Mouse (Mus musculus): ENCODE data around the gene Tnpo3.

The Tnpo3 gene

DNA sequence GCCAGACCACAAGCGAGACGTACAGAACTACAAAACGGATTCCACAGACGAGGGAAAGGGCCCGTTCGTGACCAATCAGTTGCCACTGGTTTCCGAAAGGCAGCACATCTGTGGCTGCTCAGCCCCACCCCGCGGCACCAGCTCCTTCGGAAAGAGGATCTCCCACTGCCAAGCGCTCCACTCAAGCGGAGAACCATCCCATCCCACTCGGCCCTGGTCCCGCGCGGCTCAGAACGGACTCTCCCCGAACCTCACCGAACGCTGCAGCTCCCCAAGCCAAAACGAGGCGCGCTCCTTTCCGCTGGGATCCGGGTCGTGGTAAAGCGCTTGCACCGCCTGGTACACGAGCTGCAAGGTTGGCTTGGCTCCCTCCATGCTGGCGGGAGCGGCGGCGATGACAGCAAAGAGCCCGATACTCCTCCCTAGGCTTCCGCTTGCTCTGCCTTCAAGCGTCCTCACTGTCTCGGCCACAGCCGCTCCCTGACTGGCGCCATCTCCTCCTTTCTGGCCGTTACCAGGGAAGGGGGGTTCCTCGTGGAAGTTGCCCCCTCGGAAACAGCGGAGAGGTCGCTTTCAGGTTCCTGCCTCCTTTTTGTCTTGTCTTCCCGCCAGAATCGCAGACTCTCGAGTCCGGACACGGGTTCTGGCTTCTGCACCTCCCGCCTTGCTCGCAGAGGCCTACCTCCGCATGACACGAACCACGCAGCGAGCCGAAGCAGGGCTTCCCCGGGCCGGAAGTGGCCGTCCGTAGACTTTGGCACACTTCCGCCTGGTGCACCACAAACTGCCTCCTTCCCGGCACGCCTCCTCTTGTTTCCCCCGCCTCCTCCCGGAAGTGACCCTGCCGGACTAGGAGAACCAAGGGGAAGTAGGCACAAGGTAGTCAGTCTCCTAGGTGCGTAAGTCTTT, at the start of gene Tnpo3:
TSS of gene Tnpo3 (minus strand) at position 777 of the 909 bp plus-strand sequence.
- in situ Hi-C loops (cut with MboI, MseI), result no loop called here

DNA sequence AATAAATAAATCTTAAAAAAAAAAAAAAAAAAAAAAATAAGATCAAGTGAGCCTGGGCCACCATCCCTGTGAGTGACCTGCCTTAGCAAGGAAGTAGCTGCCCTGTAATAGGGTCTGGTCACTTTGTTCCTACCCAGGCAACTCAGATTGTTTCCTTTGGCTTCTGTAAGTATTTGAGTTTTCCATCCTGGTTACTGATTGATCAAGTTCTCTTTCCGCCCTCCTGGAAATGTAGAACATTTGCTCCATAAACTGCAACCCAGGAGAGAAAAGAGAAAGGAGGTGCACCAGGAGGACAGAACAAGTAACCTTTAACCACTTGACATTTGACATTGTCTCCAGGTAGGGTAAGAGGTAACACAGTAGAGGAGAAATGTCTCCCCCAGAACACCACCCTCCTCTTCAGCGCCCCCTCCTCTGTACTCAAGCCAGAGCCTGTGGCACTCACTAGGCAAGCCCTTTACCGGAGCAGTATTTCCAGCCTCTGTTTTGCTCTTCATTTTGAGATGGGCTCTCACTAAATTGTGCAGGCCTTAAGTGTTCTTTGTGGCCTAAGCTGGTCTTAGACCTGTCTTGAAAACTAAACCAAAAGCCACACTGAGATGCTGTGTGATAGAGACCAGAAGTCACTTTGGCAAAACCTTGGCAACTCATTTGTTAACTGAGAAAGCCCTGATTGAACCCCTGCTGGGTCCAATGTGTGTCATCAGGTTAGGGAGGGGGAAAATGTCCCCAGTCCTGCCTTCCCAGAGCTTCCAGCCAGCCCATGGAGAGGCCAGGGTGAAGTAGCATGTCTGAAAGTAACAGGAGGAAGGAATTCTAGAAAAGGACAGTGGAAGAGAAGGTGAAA, 49.2 kb upstream of the Tnpo3 start:
- in situ Hi-C loops (cut with MboI, MseI), result no loop called here

DNA sequence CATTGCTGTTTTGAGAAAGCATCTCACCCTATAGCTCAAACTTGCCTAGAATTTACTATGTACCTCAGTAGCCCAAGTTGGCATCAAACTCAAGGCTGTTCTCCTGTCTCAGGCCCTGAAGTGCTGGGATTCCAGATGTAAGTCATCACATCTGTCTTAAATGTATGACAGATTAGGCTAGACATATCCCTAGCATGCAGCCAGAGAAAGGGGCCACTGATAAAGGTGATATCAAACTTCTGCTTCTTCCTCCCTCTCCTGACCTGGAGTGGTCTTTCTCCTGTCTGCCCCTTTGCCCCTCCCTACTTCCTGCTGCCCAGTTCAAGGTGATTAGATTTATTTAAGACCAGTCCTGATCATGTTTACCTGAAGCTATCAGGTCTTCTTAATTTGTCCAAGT, 43.6 kb upstream of the Tnpo3 start:
- in situ Hi-C loops (cut with MboI, MseI), result no loop called here

DNA sequence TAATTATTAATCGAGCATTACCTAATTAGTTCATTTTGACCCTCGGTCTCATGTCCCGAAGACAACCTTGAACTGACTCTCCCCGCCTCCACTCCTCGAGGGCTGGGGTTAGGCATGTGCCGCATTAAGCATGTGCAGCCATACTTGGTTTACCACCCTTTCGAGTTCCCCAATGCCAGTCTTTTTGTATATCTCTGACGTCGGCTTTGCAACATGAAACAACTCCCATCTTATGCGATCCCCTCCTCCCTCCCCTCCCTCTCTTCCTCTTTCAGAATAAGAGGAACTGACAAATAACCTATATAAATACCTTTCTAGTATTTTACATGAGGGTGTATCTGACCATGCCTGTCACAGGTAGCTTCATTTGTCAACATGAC, 40.5 kb upstream of the Tnpo3 start:
- in situ Hi-C loops (cut with MboI, MseI), result no loop called here

DNA sequence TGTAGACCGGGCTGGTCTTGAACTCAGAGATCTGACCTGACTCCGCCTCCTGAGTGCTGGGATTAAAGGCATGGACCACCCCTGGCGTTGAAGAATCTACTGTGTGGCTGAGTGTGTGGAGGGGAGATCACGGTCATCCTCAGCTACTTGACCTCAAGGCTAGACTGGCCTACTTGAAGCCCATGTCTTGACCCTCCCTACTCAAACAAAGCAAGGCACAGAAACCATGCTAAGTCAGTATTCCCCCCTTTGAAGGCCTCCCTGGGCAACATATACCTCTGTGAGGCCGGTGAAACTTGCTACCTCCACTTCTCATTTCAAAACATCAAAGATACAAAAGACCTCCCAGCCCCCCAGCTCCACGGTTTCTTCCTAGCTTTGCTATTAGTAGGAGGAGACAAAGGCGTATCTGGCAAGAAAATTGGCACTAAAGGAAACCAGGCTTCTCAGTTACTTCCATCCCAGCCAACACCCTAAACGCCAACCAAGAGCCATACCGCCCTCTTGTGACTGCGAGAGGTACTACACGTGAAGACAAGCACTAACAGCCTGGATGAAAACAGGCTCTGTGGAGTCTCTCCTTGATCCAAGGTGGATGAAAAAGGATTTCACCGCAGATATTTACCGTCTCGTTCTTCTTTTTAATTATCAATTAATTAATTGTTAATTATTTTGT, 39.9 kb upstream of the Tnpo3 start:
- in situ Hi-C loops (cut with MboI, MseI), result loop anchor here (5.0 kb wide), 1 partner anchor 202 kb away; no protein-coding TSS in a partner anchor

DNA sequence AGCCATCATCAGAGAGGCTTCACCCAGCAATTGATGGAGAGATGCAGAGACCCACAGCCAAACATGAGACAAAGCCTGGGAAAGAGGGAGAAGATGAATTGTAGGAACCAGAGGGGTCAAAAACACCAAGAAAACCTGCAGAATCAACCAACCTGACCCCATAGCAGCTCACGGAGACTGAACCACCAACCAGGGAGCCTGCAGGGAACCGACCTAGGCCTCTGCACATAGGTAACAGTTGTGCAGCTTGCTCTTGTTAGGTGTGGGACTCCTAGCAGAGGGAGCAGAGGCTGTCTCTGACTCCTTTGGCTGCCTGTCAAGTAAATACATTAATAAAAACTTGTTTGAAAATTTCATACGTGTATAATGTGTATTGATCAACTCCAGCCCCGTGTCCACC, 32.1 kb upstream of the Tnpo3 start:
- in situ Hi-C loops (cut with MboI, MseI), result no loop called here

DNA sequence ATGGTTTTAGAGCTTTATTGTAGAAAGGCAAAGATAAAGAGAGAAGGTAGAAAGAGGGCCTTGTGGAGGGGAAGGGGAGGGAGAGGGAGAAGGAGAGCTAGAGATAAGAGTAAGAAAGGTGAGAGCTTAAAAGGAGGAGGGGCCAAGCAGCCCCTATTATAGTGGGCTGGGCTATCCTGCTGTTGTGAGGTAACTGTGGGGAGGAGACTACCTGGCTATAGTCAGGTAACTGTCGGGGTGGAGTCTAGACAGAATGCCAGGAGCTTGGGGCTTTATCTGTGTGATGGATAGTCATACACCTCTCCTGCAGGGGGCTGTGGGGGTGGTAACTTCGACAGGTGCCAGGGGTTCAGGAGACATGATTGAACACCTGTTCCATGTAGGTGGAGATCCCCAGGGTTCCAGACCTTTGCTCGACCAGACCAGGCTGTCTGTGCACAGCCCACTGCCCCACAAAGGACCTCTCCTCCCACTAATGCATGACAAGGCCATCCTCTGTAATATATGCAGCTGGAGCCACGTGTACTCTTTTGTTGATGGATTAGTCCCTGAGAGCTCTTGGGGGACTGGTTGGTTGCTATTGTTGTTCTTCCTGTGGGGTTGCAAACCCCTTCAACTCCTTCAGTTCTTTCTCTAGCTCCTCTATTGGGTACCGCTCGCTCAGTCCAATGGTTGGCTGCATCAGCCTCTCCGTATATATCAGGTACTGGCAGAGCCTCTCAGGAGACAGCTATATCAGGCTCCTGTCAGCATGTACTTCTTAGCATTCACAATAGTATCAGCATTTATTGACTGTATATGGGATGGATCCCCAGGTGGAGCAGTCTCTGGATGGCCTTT, 30.1 kb upstream of the Tnpo3 start:
- in situ Hi-C loops (cut with MboI, MseI), result no loop called here

DNA sequence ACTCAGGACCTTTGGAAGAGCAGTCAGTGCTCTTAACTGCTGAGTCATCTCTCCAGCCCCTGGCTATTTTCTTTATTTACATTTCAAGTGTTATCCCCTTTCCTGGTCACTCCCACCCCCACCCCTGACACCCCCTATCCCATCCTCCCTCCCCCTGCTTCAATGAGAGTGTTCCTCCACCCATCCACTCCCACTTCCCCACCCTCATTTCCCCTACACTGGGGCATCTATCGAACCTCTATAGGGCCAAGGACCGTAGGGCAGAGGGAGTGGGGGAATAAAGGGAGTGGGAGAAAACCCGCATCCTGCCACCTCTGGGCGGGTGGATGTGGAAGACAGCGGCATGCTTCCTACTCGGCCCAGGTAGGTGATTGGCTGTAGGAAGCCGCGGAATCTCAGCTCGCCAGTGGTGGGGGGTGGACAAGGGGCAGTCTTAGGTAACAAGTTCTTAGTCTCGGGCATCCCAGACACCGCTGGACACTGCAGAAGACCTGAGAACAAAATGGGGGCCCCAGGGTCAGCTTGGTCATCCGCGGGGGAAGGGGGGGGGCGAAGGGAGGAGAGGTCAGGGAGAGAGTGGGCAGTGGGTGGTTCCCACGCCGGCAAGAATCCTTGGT, 29.3 kb upstream of the Tnpo3 start:
- in situ Hi-C loops (cut with MboI, MseI), result no loop called here

DNA sequence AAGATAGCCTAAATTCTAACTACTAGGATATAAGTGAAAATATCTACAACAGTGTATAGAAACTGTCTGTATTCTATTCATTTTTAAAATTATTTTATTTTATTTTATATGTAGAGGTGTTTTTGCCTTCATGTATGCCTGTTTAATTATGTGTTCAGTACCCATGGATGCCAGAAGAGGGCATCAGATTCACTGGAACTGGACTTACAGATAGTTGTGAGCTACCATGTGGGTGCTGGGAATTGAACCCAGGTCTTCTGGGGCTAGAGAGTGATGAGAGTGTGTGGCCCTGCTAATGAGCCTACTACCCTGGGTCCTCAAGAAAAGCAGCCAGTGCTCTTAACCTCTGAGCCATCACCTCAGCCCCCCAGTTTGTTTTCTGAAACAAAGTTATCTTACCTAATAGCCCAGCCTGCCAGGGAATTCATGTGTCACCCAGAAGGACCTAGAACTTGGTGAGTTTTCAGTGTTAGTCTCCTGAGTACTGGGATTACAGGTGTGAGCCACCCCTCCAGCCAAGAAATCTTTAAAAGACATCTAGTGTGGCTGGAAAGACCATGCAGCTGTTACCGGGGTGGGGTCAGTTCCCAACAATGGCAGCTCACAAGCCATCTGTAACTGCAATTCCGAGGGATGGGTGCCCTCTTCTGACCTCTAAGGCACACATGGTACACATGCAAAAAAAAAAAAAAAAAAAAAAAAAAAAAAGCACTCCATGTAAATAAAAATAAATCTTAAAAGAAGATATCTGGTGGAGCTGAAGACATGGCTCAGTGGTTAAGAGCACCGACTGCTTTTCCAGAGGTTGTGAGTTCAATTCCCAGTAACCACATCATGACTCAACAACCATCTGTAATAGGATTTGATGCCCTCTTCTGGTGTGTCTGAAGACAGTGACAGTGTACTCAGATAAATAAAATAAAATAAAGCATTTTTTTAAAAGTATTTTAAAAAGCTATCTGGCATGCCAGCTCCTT, 28.0 kb upstream of the Tnpo3 start:
- in situ Hi-C loops (cut with MboI, MseI), result no loop called here

DNA sequence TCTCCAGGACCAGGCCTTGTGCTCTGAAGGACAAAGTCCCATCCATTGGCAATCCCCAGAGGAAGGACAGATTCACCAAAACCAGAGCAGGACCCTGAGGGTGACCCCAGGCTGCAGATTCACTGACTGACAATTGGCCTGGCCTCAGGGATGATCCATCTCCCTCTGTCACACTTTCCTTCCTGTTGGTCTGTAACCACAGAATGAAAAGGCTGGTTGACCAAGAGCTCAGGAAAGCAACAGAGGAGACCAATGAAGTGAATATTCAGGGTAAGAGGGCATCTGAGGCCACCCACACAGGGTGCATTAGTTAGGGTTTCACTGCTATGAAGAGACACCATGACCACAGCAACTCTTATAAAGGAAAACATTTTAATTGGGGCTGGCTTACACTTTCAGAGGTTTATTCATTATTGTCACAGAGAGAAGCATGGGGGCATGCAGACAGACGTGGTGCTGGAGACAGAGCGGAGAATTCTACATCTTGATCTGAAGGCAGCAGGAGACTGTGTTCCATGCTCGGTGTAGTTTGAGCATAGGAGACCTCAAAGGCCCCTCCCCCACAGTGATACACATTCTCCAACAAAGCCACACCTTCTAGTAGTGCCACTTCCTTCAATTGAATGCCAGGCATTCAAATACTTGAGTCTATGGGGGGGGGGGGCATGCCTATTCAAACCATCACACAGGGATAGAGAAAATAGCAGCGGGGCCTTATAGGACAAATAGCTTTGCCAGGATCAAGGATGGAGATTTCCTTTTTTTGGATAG, 26.8 kb upstream of the Tnpo3 start:
- in situ Hi-C loops (cut with MboI, MseI), result no loop called here

DNA sequence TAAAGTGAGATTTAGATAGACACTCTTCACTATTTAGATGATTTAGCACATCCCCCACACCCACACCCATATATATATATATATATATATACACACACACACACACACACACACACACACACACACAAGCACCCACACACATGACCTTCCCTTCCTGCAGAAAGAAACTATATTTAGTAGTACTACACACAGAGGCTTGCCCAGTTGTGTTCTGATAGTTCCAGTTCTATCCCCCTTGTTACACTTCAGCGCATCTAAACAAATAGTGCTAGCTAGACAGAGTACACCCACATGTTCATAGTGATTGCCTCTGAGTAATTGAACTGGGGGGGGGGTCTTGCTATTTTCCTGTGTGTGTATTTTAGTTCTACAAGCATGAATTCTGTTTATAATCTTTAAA, 24.9 kb upstream of the Tnpo3 start:
- in situ Hi-C loops (cut with MboI, MseI), result no loop called here

DNA sequence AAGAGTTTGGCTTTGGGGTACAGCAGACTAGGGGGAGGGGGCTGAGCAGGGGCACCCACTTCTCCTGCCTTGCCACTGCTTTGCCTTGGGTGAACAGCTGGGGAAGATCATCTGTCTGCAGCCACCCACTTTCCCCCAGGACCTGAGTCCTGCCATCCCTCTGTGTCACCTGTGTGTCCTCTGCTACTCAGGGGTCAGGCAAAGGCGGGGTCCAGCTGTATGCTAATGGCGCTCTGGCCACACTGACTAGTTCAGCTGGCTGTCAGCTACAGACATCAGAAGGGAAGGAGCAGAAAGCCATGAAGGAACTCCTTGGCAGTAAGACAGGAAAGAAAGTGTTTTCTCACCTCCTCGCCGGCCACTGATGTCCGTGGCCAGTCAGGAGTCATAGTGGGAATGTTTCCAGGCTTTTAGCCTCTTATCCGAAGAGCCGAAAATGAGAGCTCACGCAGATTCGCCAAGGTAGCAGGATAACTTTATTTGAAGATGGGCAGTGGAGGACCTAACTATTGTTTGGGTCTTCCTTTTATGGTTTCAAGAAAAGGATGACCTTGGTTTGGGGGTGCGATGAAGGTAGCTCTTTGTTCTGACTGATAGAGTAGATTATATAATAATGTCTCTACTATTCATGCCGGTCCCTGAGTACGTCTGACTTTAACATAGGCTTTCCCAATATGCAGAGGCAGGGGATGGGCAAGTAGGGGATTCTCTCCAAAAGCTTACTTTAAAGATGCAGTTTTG, 23.0 kb upstream of the Tnpo3 start:
- in situ Hi-C loops (cut with MboI, MseI), result no loop called here

DNA sequence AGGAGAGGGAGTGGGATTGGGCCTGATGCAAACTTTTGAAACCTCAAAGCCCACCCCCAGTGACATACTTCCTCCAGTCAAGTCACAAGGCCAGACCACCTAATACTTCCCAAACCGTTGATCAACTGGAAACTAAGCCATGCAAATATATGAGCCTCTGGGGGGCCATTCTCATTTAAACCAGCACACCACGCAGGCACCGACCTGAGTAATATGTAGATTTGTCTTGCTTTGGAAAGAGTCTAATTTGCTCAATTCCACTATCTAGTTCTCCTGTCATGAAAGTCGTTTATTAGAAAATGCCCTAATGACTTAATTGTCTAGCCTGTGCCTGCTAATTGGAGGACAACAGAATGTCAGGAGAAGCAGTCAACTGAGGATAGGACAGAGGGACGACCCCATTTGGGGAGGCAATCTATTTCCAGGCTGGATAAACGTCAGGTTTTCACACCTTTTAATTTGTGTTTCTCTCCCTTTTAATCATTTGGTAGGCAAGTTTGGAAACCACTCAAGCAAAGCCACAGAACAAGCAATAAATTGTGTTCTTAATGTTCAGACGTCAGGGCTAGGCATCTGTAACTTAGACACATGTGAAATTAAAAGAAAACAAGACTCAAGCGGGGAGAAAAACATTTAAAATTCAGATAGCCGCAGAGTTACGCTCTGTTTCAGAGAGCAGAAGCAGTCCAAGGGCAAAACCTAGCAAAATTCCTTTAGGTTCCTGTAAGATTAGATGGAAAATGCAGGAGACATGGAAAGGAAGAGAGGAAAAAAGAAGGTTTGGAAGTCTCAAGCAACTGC, 22.3 kb upstream of the Tnpo3 start:
- in situ Hi-C loops (cut with MboI, MseI), result no loop called here

DNA sequence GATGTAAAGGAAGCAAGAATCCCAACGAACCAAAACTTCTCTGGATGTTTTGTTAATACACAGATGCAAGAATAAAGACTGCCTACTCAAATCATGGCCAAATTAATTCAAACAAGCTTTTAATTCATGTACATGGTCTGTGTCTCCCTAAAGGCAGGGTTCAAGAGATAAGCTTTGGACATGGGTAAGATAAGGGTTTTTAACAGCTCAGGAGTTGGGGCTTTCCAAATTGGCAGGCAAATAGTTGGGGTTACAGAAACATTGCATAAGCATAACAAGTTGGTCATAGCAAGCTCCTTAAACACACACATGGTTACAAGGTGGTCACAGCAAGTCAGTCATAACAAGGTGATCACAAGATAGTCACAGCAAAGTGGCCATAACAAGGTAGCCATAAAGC, 20.5 kb upstream of the Tnpo3 start:
- in situ Hi-C loops (cut with MboI, MseI), result no loop called here

DNA sequence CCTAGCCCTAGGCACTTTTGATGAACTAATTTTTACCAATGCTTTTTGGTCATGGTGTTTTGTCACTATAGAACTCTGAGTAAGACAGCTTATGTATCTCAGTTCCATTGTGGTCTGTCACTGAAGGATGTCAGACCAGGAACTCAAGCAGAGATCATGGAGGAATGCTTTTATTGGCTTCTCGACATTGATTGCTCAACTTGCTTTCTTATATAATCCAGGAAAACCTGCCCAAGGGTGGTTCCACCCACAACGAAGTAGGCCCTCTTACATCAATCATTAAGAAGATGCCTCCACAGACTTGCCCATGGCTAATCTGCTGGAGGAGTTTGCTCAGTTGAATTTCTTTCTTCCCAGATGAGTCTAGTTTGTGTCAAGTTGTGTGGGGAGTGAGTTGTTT, 18.1 kb upstream of the Tnpo3 start:
- in situ Hi-C loops (cut with MboI, MseI), result no loop called here

DNA sequence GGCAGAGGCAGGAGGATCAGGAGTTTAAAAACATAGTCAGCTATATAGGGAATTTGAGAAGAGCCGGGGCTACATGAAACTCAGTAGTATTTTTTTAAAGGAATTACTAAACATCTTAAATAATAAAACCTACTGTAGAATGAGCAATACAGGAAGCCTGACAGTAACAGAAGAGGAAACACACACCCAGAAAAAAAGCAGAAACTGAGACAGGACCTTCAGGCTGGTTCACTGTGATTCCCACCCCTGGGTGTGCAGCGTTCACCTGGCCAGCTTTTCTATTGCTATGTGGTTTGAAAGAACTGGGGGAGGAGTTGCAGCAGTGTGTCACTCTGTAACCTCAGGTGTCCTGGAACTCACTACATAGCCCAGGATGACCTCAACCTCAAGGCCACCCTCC, 14.2 kb upstream of the Tnpo3 start:
- in situ Hi-C loops (cut with MboI, MseI), result no loop called here

DNA sequence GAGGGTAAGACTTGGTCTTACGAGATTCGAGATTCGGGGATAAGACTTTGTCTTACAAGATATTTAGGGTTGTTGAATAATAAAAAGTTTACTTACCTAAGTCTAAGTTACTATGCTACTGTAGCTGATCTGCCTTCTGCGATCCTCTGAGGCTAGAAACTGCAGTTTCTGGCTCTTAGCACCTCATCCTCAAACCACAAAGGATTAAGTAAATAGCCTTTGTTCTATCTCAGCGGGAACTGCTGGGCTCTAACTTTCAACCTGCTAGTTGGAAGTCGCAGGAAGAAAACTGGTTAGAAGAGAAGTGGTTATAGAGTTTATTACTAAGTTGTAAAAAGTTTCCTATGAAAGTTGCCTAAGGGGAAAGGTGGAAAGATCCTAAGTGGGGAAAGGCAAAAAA, 12.6 kb upstream of the Tnpo3 start:
- in situ Hi-C loops (cut with MboI, MseI), result no loop called here

All from regulatory T cell (primary cell).